Mouse (Mus musculus): ENCODE measurements around the gene Ndst4. TPM values are rescaled to one million over a fixed set of nuclear protein-coding genes. Genes with fewer than 3 reads are reported as not detected.

Ndst4 gene
- polyA plus RNA-seq (2015; fragmentation: Nextera tagmentation; extraction: Ambion mirVana), result not detected in 2 replicates

DNA sequence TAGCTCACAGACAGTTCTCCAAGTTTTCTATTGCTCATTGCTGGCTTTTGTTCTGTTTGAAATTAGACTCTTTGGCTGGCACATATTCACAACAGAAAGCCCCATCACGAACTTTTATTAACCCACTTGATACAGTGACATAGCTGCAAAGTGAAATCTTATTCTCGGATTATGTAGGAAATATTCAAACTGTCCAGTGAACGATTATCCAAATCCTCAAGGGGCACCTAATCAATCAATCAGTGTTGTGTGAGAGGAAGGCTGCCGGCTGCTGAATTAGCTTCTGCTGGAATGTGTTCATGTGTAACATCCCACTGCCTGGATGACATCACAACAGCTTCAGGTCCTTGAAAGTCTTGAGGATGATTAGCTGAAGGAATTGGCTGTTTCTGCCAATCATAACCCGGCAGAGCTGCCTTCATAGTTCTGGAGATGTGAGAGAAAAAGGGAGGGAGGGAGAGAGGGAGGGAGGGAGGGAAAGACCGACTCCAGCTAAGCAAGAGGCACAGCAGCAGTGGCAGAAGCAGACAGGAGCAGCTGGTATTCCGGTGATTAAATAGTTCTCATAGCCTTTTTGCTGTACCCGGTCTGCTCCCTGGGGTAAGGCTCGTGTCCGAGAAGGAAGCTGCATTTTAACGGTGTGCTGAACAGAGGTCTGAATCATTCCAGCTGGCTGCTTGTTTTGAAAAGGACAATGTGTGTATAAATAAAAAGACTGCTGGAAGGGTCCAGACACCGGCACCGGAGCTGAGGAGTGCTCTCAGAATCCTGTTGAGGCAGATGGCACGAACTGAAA, at the start of gene Ndst4:
Gene Ndst4 (plus strand): TSS at position 476 of the 796 bp plus-strand sequence.
- Histone ChIP-seq H3K4me3 (replicated peaks) (no peak within 1 kb of the TSS), H3K9ac (no peak within 1 kb of the TSS), H3K4me2 (no peak within 1 kb of the TSS), H3K36me3 (no peaks in the 10 kb centered on the region), H3K27ac (no peak within 1 kb of the TSS), H3K9me3 (replicated peaks) (no peaks in the 10 kb centered on the region), H3K27me3 (no peaks in the 10 kb centered on the region), H3K4me1 (replicated peaks) (no peaks in the 10 kb centered on the region)
- DNase-seq (no peak), ATAC-seq (ENCODE audit: low read depth) (no peak)
- WGBS (ENCODE audit: insufficient replicate concordance), result 59% methylated on average over 14 of the region's 14 CpGs

DNA sequence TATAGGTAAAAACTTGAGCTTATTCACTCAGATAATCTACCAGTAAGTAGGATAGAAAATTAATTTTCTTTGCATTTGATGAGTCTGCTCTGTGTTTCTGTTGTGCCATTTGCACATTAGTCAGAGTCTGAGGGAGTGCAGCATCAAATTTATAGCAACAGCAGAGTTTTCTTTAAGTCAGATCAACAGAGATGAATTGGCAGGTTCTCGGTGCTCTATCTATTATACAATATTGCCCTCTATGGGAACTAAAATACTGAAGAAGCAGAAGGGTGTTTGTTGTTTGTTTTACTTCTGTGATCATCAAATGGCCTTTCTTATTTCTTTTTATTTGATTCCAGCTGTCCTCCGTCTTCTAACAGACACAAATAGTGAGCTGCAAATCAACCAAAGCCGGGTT, 6.4 kb upstream of the Ndst4 start:
- DNase-seq (no peak), ATAC-seq (ENCODE audit: low read depth) (no peak)
- 69% methylated on average over 3 of the region's 3 CpGs for WGBS (ENCODE audit: insufficient replicate concordance)
- no peaks in the 10 kb centered on the region for H3K4me1 ChIP-seq (replicated peaks)
- H3K27ac ChIP-seq, result no peak overlapping the region
- no peak overlapping the region for H3K4me3 ChIP-seq (replicated peaks)
- no peaks in the 10 kb centered on the region for H3K27me3 ChIP-seq
- no peaks in the 10 kb centered on the region for H3K9me3 ChIP-seq (replicated peaks)
- H3K9ac ChIP-seq, result no peak overlapping the region
- no peak overlapping the region for H3K4me2 ChIP-seq
- H3K36me3 ChIP-seq, result no peaks in the 10 kb centered on the region

DNA sequence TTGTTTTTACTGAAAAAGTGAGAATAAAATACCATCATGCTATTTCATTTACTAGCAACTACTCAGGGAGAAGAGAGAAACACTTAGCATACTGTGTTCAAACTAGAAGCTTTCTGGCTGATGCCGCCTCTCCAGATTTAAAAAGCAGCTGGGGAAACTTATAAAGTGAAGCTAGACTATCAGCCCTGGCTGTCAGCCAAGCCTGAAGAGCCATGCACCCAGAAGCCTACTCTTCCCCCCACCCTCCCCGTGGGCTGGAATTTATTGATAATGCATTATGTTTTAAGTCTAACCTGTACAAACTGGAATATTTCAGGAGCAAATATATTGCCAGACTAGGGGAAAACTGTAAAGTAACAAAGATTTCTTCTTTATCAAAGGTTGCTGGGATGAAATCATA, 2.6 kb downstream of the Ndst4 start:
- ATAC-seq (ENCODE audit: low read depth) (no peak), DNase-seq (no peak)
- no peaks in the 10 kb centered on the region for H3K4me1 ChIP-seq (replicated peaks)
- H3K9me3 ChIP-seq (replicated peaks), result no peaks in the 10 kb centered on the region
- no peak overlapping the region for H3K9ac ChIP-seq
- no peak overlapping the region for H3K27ac ChIP-seq
- no peaks in the 10 kb centered on the region for H3K27me3 ChIP-seq
- H3K4me3 ChIP-seq (replicated peaks), result no peak overlapping the region
- H3K36me3 ChIP-seq, result no peaks in the 10 kb centered on the region
- no peak overlapping the region for H3K4me2 ChIP-seq
- WGBS (ENCODE audit: insufficient replicate concordance), result 65% methylated on average over 2 of the region's 2 CpGs

DNA sequence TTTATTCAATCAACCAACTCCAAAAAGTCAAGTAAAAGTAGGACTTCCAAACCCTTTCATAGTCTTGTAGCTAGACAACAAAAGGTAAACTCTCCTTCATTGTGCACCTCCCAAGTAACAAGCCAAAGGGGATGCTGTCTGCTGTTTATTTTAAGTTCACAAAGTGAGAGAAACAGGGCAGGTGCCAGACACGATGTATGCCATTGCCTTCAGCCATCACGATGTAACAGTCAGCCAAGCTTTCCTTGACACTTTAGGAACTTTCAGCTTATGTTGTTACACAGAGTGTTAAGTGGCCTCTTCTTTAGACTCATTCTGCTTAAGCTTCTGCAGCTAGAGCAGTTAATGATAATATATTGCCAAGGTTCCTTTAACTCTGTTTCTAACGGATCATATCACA, 3.1 kb downstream of the Ndst4 start:
- DNase-seq, result no peak
- H3K9ac ChIP-seq, result no peak overlapping the region
- no peaks in the 10 kb centered on the region for H3K4me1 ChIP-seq (replicated peaks)
- ATAC-seq (ENCODE audit: low read depth), result no peak
- H3K27ac ChIP-seq, result no peak overlapping the region
- H3K9me3 ChIP-seq (replicated peaks), result no peaks in the 10 kb centered on the region
- H3K4me2 ChIP-seq, result no peak overlapping the region
- WGBS (ENCODE audit: insufficient replicate concordance), result 64% methylated on average over 3 of the region's 3 CpGs
- no peaks in the 10 kb centered on the region for H3K27me3 ChIP-seq
- no peaks in the 10 kb centered on the region for H3K36me3 ChIP-seq
- no peak overlapping the region for H3K4me3 ChIP-seq (replicated peaks)

DNA sequence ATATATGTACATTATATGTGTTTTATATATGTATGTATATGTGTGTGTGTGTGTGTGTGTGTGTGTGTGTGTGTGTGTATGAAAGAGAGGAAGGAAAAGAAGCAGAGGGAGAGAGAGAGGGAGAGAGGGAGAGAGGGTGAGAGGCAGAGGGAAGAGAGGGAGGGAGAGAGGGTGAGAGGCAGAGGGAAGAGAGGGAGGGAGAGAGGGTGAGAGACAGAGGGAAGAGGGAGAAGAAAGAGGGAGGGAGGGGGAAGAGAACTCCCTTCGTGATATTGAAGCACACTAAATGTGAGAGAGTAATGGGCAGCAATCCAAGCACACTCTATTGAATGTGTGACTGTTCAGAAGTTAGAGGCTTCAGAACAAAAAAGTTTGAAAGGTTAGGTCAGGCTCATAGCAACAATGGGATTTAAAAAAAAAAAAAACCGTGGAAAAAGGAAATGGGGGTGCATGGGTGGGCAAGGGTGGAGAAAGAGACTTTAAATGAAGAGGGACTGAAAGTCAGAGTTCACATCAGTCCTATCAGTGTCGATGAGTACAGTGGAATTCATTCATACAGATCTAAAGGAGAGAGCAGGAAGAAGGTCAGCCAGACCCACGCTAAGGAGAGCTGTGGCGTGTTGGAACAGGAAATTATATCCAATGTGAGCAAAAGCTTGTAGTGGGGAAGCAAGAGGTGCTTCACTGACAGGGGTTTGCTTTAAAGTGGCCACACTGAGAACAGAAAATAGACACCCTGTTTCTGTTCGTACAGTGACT, 63.2 kb downstream of the Ndst4 start:
- WGBS (ENCODE audit: insufficient replicate concordance), result 40% methylated on average over 6 of the region's 6 CpGs
- no peaks in the 10 kb centered on the region for H3K36me3 ChIP-seq
- no peaks in the 10 kb centered on the region for H3K4me1 ChIP-seq (replicated peaks)
- H3K9me3 ChIP-seq (replicated peaks), result no peaks in the 10 kb centered on the region
- no peak overlapping the region for H3K4me3 ChIP-seq (replicated peaks)
- DNase-seq, result no peak
- H3K27me3 ChIP-seq, result no peaks in the 10 kb centered on the region
- H3K9ac ChIP-seq, result no peak overlapping the region
- H3K27ac ChIP-seq, result no peak overlapping the region
- no peak overlapping the region for H3K4me2 ChIP-seq
- no peak for ATAC-seq (ENCODE audit: low read depth)

DNA sequence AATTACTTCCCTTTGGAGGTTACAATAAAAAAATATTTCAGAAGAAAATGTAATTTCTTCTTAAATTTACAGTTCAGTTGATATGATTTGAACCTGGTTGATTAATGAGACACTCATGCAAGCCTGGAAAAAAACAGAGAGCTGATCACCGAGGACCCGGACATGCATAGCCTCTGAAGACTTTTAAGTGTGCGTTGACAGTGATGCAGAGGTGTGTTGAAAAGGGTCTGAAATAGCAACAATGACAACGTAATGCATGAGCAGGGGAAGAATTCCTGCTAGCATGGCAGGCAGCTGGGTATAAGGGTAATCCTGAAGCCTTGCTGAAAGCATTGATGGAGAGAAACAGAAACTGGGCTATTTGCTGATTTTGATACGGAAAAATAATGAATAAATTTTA, 106.2 kb downstream of the Ndst4 start:
- no peak for DNase-seq
- H3K9me3 ChIP-seq (replicated peaks), result no peaks in the 10 kb centered on the region

DNA sequence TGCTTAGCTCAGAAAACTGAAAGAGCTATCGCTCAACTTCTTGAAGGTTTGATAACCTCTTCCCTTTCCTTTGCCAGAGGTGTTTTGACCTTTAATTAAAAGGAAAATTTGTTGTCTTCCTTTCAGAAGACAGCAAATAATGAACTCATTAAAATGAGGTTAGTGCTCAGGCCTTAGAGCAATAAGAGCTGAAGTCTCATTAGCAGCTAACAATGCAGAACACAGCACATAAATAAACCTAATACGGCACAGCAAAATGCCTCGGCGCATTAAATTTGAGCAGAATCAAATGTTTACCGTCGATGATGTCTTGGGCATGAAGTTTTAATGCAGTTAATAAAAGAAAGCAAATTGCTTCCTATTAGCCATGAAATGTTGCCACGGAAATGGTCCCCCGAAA, 129.5 kb downstream of the Ndst4 start:
- no peak overlapping the region for H3K4me2 ChIP-seq
- H3K27ac ChIP-seq, result no peak overlapping the region
- no peaks in the 10 kb centered on the region for H3K4me1 ChIP-seq (replicated peaks)
- no peak for ATAC-seq (ENCODE audit: low read depth)
- no peaks in the 10 kb centered on the region for H3K9me3 ChIP-seq (replicated peaks)
- no peak for DNase-seq
- H3K9ac ChIP-seq, result no peak overlapping the region
- no peaks in the 10 kb centered on the region for H3K27me3 ChIP-seq
- no peak overlapping the region for H3K4me3 ChIP-seq (replicated peaks)
- no peaks in the 10 kb centered on the region for H3K36me3 ChIP-seq
- WGBS (ENCODE audit: insufficient replicate concordance), result 79% methylated on average over 8 of the region's 8 CpGs

More for the DNA sequence above, 106.2 kb downstream of the Ndst4 start:
- no peak for ATAC-seq (ENCODE audit: low read depth)
- Histone ChIP-seq H3K4me1 (replicated peaks) (no peaks in the 10 kb centered on the region), H3K9ac (no peak overlapping the region), H3K27ac (no peak overlapping the region), H3K36me3 (no peaks in the 10 kb centered on the region), H3K27me3 (no peaks in the 10 kb centered on the region), H3K4me3 (replicated peaks) (no peak overlapping the region), H3K4me2 (no peak overlapping the region)
- 66% methylated on average over 5 of the region's 5 CpGs for WGBS (ENCODE audit: insufficient replicate concordance)

DNA sequence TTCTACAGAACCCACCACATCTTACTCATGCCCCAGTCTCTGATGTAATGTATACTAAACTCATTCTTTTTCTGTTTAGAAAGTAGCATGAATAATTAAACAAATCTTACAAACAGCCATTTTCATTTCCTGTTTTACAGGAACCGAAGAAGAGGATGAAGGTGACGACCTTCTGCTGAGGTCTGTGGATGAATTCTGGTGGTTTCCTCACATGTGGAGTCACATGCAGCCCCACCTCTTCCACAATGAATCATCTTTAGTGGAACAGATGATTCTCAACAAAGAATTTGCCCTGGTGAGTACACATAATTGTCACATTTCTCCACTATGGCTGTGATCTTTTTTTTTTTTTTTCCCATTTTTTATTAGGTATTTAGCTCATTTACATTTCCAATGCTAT, 166.7 kb downstream of the Ndst4 start:
- no peaks in the 10 kb centered on the region for H3K9me3 ChIP-seq (replicated peaks)
- H3K27me3 ChIP-seq, result no peaks in the 10 kb centered on the region
- no peak for DNase-seq
- H3K4me1 ChIP-seq (replicated peaks), result no peaks in the 10 kb centered on the region
- ATAC-seq (ENCODE audit: low read depth), result no peak
- no peak overlapping the region for H3K4me2 ChIP-seq
- H3K36me3 ChIP-seq, result no peaks in the 10 kb centered on the region
- H3K27ac ChIP-seq, result no peak overlapping the region
- 46% methylated on average over 2 of the region's 2 CpGs for WGBS (ENCODE audit: insufficient replicate concordance)
- H3K4me3 ChIP-seq (replicated peaks), result no peak overlapping the region
- H3K9ac ChIP-seq, result no peak overlapping the region

DNA sequence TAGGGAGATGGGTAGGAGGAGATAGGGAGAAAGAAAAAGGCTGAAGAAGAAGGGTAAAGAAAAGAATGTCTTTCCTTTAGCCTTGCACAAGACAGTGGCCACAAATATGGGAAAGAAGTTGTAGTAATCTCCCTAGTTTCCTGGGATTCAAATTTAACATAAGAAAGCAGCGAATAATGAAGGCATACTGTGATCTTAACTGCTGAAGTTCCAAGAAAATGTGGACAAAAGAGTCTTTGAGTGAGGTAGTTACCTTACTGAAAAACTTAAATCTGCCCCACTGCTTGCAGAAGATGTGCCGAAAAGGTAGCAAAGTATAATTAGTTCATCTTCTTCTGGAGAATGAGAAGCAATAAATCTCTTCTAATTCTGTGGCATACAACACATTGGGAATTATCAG, 228.4 kb downstream of the Ndst4 start:
- DNase-seq, result no peak
- Histone ChIP-seq H3K9me3 (replicated peaks) (no peaks in the 10 kb centered on the region), H3K9ac (no peak overlapping the region), H3K4me1 (replicated peaks) (no peaks in the 10 kb centered on the region), H3K4me2 (no peak overlapping the region), H3K27ac (no peak overlapping the region), H3K36me3 (no peaks in the 10 kb centered on the region), H3K27me3 (no peaks in the 10 kb centered on the region), H3K4me3 (replicated peaks) (no peak overlapping the region)
- 50% methylated on average over 2 of the region's 2 CpGs for whole genome bisulfite sequencing (ENCODE audit: insufficient replicate concordance)
- no peak for ATAC-seq (ENCODE audit: low read depth)

DNA sequence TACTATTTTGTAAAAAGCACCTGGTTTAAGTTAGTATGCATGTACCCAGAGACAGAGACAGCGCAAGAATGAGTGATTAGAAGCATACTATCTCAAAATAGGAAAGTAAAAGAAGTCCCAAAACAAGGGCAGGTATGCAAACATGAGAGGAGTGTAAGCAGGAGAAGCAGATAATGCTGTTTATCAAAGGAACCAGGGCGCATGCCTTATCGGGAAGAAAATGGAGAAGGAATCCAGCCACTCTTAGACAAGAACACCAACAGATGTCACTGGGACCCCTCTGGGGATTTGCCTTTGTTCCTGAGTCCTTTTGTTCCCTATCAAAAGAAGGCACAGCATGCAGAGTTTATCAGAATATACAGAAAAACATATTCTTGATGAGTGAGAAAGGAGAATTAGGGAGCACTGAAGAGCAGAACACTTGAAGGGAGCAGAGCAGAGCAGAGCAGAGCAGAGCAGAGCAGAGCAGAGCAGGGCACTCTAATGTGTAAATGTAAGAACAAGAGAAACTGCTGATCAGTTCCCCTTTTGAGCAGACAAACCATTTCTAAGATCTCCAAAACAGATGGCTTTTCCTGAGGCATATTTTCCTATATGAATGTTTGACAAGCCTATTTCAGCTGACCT, 251.2 kb downstream of the Ndst4 start:
- 46% methylated on average over 3 of the region's 3 CpGs for WGBS (ENCODE audit: insufficient replicate concordance)
- Histone ChIP-seq H3K9ac (no peak overlapping the region), H3K9me3 (replicated peaks) (no peaks in the 10 kb centered on the region), H3K4me1 (replicated peaks) (no peaks in the 10 kb centered on the region), H3K4me2 (no peak overlapping the region), H3K27me3 (no peaks in the 10 kb centered on the region), H3K36me3 (no peaks in the 10 kb centered on the region), H3K4me3 (replicated peaks) (no peak overlapping the region), H3K27ac (no peak overlapping the region)
- no peak for DNase-seq
- ATAC-seq (ENCODE audit: low read depth), result no peak

DNA sequence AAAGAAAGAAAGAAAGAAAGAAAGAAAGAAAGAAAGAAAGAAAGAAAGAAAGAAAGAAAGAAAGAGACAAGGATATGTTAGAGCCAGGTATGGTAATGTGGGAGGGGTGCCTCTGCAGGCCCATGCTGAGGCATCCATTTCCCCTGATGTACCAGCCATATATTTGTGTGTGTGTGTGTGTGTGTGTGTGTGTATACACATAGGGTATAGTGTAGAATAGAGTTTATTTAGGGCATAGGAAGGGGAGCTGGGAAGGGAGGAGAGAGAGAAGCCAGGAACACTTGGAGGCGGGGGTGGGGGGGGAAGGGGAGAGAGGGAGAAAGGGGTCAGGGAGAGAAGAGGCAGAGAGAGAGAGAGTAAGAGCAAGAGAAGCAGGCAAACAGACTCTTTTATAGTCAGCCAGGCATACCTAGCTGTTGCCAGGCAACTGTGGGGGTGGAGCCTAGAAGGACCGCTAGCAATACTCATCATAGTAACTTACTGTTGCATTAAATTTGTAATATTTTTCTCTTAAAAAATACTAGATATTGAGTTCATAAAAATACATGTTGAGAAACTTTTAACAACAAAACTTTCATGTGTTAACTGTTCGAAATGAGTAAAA, 256.3 kb downstream of the Ndst4 start:
- H3K27ac ChIP-seq, result no peak overlapping the region
- no peaks in the 10 kb centered on the region for H3K4me1 ChIP-seq (replicated peaks)
- no peaks in the 10 kb centered on the region for H3K9me3 ChIP-seq (replicated peaks)
- H3K4me3 ChIP-seq (replicated peaks), result no peak overlapping the region
- no peaks in the 10 kb centered on the region for H3K27me3 ChIP-seq
- ATAC-seq (ENCODE audit: low read depth) (no peak), DNase-seq (no peak)
- 51% methylated on average over 3 of the region's 3 CpGs for WGBS (ENCODE audit: insufficient replicate concordance)
- no peak overlapping the region for H3K9ac ChIP-seq
- H3K36me3 ChIP-seq, result no peaks in the 10 kb centered on the region
- no peak overlapping the region for H3K4me2 ChIP-seq
